Mouse (Mus musculus) brain, embryonic 14.5 days (tissue): Measurements from ENCODE around the gene Celf2.

Experiments used
- CTCF ChIP-seq: fragments of 200-500 bp; IDR thresholded peaks from 2 replicates; pipeline ENCODE4 v1.5.1; 2012; ENCODE audit warnings: inconsistent platforms, mild to moderate bottlenecking, moderate library complexity, borderline replicate concordance; ENCODE audit not compliant: insufficient read depth, insufficient read length; ENCODE audit errors: extremely low read depth
- POLR2A ChIP-seq: fragments of 200-500 bp; IDR thresholded peaks from 2 replicates; pipeline ENCODE4 v1.6.1; 2012; ENCODE audit warnings: mild to moderate bottlenecking, inconsistent platforms, borderline replicate concordance; ENCODE audit not compliant: poor library complexity, insufficient read depth, insufficient read length, severe bottlenecking; ENCODE audit errors: extremely low read depth

DNA sequence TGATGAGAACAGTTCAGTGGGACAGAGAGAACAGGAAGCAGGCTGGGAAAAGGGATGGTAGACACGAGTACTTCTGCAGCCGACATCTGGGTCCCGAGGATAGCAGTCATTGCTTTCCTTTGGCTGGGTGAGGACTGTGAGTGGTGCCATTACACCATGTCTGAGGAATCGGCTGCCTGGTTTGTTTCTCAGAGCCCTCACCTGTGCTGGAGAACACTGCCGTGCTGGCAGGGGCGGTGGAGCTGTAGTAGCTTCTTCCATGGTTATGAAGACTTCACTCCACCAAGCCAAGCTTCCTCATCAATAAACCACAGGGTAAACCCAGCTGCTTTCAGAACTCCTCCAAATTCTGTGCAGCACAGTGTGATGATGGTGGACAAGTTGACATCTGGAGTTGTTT lies 860.5 kb downstream of the Celf2 start:
- TF ChIP-seq CTCF (no peak), POLR2A (no peak)
